Mouse (Mus musculus) spleen, adult 18-20 months (tissue): ENCODE data around the gene Gm49366.
A peak's percentile ranks its signal among the peaks of the same experiment; 100 is the strongest.
"Not testable (repeated sequence)": the region's sequence is repeated elsewhere in the genome, so short reads cannot be mapped to it uniquely, and the experiment has no call there.

ENCODE experiments used
- DNase-seq, 2 experiments: peaks; one replicate each; pipeline ENCODE4 v3.0.0; 2022; ENCODE audit warnings: mixed read lengths in 2 of 2

The Gm49366 gene

DNA sequence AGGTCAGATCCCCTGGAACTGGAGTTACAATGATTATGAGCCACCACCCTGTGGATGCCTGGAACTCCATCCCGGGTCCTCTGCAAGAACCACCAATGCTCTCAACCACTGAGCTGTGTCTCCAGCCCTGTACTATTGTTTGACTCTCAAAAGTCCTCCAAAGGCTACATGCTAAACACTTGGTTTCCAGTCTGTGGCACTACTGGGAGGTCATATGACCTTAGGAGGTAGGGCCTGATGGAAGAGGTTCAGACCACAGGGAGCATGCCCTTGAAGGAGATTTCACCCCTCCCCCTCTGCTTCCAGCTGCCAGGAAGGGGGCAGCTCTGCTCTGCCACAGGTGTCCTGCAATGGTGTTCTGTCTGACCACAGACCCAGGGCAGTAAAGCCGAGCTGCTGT lies 5.4 kb upstream of the Gm49366 start:
- not testable (repeated sequence) for DNase-seq

DNA sequence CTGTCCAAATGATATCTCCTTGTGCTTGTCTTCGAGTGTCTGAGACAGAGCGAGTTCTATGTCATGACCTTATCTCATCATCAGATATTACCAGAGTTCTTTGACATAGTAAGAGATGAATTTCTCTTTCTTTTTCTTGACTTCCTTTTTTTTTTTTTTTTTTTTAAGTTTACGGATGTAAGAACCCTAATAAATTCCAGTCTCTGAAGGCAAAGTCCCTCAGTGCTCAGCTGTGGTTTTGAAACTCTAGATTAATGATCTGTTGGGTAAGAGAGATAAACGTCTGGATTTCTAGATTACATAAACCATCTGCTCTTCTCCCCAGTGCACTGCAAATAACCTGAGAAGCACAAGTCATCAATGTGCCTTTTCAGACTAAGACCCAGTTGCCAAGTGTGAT lies 4.6 kb upstream of the Gm49366 start:
- no peak for DNase-seq

DNA sequence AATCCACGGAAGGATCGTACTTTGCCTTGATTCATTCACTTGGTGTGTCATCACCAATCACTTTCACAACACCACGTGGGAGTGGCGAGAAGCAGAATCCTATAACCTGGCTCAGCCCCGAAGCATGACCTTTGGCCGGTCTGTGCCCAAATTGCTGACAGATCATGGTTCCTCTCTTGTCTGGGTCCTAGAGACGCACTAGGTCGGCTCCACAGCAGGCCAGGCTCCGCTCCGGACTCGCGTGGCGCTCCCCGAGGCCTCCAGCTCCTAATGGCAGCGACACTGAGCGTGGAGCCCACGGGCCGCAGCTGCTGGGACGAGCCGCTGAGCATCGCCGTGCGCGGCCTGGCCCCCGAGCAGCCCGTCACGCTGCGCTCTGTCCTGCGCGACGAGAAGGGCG lies 494 bp upstream of the Gm49366 start, which contains the start of gene Acot4:
TSS of gene Acot4 (plus strand) at position 139 of the 400 bp plus-strand sequence.
- DNase-seq, result not testable (repeated sequence)

DNA sequence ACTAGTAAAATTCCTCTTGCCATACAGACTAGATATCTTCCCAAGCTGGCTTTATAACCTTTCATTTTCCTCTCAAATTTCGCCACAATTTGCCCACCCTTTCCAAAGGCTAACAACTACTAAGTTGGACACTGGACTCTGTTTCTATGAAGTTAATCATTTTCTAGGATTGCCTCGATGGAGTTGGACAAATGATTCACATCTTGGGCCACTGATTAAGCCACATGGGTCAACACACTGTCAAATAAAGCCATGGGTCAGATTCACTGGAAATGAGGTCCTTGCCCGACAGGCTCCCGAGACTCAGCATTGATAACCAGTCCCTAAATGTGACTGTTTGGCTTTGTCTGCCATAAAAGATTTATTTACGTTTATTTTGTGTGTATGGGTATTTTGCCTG lies 3.5 kb downstream of the Gm49366 start:
- DNase-seq, result no peak

DNA sequence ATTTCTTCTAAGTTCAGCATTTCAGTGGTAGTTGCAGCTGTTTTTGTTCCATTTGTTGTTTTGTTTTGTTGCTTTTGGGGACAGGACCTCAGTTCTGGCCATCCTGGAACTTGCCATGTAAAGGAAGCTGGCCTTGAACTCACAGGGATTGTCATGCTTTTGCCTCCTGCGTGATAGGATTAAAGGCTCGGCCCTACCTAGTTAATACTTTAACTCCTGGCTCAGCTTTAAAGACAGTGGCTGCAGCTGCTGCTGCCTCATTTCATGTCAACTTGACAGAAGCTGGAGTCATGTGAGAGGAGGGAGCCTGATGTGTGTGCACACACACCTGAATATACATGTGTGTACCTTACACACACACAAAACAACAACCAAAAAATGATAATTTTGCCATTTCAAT lies 5.3 kb downstream of the Gm49366 start:
- DNase-seq, result no peak

DNA sequence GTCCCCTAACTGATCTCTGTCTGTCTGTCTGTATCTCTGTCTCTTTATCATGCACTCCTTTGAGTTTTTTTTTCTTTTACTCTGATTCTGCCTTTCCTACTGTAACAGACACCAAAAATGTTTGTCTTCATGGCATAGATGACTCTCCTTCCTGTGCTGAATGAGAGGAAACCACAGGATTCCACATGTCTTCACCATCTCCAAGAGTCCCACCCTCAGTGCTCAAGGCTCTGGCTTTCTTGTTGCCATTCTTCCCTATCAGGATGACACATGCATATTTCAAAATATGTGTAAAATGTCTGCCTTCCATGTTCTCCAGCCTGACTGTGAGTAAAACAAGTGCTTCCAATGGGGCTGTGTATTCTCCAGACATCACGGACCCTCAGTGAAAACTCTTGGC lies 8.2 kb downstream of the Gm49366 start:
- DNase-seq, result no peak

DNA sequence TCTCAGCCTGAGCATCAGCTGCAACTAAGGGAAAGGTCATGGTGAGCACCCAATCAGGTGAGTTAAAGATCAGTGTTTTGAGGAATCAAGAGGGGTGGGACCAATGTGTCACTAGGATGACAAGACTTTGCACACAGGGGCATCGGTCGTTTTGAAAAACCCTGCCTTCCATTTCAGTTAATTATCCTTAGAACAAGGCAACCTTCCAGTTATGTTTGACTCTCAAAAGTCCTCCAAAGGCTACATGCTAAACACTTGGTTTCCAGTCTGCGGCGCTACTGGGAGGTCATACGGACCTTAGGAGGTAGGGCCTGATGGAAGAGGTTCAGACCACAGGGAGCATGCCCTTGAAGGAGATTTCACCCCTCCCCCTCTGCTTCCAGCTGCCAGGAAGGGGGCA lies 12.0 kb downstream of the Gm49366 start:
- not testable (repeated sequence) for DNase-seq

DNA sequence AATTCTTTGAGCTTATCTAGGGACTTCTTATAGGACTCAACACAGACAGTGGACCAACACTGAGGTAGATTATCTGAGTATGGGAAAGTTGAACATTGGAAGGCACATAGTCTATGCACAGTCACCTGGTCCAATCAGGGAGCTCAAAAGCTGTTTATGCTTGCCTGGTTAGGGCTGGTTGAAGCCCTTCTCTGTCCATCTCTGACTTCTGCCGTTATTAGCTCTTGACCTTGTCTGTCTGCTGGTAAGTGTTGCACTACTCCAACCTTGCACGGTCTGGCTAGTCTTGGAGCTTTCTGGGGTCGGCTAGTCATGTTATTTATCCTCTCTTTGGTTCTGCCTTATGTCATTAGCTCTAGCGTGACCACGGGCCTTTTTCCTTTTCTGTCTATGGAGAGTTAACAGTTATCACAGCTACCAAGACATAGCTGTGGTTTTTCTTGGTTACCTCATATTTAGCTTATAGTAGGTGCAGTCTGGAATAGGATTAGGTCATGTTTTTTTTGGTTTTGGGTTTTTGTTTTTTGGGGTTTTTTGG lies 13.3 kb downstream of the Gm49366 start, which contains the start of gene Acot3:
TSS of gene Acot3 (plus strand) at position 208 of the 538 bp plus-strand sequence.
- DNase-seq, result no peak

DNA sequence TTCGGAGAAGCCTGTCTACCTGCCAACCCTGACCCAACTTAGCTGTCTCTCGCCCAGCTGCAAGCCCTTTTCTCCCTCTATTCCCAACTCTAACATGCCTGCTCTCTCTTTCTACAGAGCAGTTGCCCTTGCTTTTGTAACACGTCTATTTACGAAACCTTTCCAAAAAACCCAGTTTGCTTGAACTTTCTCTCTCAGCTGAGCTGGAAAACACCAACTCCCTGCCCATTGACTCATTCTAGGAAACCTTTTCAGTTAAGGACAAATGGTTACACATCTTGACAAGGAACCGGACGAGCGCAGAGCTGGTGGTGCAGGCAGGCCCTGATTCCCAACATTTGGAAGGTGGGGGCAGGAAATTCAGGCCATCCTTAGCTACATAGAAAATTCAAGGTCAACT lies 13.9 kb downstream of the Gm49366 start:
- DNase-seq, result no peak

DNA sequence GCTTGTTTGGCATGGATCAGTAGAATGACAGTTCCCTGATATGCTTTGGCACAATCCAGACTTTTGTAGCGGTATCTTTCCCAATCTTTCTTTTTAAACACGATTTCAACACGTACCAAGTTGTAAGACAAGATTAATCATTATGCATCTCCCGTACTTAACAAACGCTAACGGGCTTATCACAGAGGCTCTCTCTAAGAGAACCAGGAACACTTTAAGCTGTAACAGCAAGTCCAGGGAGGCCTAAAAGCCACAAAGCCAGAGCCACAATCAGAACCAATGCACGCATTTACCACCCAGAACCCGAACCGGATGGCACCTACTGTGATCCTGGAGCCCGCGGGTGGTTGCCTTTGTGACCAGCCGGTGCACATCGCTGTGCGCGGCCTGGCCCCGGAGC lies 14.4 kb downstream of the Gm49366 start:
- no peak for DNase-seq

DNA sequence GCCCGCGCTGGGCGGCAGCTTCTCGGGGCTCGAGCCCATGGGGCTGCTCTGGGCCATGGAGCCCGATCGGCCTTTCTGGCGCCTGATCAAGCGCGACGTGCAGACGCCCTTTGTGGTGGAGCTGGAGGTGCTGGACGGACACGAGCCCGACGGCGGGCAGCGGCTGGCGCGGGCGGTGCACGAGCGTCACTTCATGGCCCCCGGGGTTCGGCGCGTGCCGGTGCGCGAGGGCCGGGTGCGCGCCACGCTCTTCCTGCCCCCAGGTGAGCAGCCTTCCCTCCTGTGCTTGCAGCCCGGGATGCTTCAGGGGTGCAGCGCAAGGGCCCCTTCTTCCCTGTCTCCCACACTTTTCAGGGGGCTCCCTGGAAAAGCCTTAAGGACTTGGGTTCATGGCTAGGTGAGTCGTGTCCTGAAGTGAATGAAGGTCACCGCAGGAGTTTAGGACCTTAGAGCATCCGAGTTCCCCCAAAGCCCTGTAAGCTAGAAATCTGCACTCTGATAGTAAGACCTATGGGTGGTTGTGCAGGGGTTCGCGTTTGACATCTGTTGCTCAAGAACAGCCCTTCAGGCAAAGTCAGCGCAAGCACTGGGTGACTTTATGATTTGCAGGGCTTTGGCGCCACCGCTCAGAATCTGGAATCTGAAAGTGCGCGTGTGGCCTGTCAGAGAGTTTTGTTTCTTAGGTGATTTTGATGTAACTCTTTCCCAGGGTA lies 15.1 kb downstream of the Gm49366 start:
- no peak for DNase-seq

DNA sequence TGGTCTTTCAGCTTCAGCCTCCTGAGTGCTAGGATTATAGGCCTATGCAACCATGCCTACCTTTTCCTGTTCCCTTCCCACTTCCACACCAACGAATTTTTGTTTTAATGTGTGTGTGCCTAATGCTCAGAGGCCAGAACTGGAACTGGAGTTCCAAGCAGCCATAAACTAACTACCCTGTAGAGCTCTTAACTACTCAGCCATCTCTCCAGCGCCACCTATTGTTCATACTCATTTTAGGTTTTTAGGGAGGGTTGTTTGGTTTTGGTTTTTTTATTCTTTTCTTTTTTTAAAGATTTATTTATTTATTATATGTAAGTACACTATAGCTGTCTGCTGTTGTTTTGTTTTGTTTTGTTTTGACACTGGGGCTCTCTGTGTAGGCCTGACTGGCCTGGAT lies 22.2 kb downstream of the Gm49366 start:
- peak in 1 of 2 experiments; percentile 9 for DNase-seq

DNA sequence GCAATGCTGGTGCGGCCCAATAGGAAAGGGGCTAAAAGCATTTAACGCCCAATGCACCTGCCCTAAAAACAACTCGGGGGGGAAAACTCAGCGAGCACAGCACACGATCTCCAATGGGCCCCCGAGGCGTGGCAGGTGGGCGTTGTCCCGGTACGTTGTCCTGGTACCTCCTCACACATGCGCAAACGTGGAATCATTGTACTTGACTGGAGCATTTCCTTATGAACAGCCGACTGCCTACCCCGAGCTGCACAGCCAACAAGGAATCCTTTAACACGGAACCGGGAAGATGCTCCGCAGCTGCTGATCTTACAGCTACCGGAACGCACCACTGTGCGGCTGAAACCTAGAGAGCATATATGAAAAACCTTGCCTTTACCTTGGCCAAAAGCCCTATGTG lies 23.6 kb downstream of the Gm49366 start:
- DNase-seq, result no peak

DNA sequence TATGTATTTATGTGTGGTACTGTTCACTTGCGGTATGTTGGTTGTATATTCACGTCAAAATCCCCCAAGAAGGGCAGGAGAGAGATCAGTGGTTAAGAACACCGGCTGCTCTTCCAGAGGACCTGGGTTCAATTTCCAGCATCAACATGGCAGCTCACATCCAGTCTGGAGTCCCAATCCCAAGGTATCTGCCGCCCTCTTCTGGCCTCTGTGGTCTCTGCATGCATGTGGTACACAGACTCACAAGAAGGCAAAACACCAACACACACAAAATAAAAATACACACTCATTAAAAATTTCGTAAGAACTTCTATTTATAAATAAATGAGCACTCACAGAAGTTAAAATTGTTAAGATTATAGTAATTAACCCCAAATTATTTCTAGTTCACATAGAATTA lies 24.5 kb downstream of the Gm49366 start:
- DNase-seq, result no peak

DNA sequence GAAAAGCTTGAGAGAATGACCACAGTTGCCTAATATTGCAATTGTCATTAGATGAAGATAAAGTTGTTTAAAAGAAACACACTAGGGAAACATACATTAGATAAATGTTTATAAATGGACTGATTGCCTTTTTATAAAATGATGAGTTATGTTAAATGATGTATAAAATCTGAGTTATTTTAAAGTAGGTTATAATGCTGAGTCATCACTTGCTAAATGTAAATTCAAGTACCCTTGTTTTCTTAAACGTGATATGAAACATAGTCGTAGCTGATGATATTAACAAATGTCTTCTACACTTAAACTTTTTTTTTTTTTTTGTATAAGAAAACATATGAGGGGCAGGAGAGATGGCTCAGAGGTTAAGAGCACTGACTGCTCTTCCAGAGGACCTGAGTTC lies 25.1 kb downstream of the Gm49366 start:
- DNase-seq, result no peak

DNA sequence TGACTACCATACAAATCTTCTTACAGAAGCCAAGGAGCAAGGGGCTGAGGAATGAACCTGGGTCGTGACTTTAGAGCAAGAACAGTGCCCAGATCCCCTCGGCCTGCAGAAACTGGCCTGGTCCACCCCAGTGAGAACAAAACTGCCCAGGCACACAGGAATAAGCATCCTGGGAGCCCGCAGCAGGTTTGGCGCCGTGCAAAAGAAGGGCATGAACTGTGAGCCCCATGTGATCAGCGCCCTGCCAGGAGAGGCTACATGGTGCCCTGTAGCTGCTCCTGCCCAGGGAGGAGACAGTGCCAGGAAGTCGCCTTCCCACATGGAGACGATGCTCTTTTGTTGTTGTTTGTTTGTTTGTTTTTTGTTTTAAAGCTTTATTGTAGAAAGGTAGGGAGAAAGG lies 25.9 kb downstream of the Gm49366 start:
- no peak for DNase-seq

DNA sequence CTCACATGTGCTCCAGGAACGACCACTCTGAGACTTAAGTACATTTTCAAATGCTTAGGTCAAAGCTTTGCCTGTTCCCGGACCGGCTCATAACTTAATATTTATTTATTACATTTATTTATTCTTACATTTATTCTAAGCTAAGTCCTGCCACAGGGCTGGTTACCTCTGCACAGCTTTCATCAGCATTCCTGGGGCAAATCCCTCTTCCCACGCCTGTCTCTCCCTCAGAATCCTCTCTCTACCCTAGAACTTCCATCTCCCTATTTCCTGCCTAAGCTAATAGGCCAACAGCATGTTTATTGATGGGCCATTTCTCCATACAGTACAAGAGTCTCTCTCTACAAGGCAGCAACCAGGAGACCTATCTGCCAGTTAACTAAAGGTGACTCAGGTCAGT lies 29.0 kb downstream of the Gm49366 start:
- DNase-seq, result no peak

DNA sequence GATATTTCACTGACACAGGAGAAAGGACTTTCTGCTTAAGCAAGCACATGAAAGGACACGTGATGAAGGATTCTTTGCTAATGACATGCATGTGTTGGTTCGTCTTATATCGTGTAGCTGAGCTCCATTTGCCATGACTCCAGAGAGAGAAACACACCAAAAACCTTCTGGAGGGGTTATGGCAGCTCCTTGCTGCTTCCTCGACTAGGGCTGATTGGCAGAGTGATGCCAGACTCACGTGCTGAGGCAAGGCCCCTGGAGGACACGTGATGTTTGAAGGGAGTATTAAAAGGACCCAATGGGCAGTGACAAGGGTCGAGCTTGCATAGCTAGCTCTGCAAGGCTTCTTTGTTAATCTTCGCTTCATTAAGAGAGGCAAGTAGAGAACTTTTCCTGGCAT lies 29.6 kb downstream of the Gm49366 start:
- DNase-seq, result no peak

DNA sequence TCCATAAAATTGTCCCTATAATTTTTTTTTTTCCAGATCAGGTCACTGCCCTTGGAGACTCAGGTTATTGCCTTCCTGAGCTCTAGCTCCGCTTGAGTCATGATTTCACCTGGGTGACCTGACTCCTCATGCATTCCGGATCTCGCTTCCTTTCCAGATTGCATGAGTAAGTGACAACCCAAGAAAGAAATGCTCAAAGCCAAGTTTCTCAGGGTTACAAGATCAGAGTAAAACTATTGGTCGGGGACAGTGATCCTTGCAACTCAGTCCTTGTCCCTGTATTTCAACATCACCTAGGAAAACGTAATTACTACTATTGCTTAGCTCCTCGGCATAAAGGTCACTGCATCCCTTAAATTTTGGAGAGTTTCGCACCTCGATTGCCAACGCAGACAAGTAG lies 30.3 kb downstream of the Gm49366 start, which contains the start of gene Acot5:
TSS of gene Acot5 (plus strand) at position 340 of the 400 bp plus-strand sequence.
- DNase-seq, result no peak

DNA sequence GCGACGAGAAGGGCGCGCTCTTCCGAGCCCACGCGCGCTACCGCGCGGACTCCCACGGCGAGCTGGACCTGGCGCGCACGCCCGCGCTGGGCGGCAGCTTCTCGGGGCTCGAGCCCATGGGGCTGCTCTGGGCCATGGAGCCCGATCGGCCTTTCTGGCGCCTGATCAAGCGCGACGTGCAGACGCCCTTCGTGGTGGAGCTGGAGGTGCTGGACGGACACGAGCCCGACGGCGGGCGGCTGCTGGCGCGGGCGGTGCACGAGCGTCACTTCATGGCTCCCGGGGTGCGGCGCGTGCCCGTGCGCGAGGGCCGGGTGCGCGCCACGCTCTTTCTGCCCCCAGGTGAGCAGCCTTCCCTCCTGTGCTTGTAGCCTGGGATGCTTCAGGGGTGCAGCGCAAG lies 30.8 kb downstream of the Gm49366 start:
- DNase-seq, result peak in 1 of 2 experiments; percentile 24

DNA sequence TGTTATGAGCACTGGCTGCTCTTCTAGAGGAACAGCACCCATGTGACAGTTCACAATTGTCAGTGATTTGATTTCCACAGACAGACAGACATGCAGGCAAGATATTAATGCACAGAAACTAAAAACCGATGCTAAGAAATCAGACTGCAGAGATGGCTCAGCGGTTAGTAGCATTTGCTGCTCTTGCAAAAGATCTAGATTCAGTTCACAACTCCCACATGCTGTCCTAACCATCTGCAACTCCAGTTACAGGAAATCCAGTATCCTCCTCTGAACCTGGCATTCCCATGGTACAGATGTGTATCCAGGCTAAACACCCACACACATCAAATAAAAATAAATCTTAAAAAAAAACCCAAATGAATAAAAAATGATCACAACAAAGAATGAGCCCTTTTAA lies 33.0 kb downstream of the Gm49366 start:
- DNase-seq, result no peak

DNA sequence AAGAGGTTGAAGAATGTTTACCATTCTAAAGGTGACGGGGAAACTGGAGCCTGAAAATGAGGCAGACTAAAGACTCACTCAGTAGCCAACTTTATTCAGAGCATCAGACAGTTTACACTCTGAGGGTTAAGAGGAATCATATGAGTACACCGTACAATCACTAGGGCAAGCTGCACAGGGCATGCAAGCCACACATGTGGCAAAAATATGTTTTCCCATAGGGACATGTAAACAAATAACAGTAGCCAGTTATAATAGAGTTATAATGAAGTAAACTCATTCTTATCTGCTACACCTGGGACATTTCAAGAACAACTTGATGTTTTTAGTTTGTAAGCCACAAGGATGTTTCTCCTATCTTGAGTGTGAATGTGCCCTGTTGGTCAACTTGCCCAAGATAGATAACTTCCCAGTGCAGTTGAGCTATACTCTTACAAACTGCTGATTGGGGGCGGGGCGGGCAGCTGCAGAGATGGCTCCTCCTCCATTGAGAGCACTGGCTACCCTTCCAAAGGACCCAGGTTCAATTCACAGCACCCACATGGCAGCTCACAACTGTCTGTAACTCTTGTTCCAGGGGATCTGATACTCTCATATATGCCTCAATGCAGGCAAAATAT lies 38.7 kb downstream of the Gm49366 start:
- DNase-seq, result no peak

DNA sequence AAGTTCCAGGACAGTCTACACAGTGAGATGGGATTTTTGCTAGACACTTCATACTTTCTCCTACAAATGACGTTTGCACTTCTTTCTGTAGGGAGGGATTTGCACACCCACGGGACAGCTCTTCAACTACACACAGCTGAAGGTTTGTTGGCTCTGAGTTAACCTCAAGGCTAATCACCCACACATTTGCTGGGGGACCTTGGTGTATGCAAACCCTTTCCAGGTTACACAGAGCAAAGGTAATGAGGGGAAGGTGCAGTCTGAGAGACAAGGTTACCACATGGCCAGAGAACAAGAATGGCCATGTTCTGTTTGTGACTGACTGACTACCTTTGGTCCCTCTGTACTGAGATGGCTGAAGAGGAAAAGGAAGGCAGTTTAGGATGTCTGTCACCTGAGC lies 45.1 kb downstream of the Gm49366 start:
- DNase-seq, result no peak

DNA sequence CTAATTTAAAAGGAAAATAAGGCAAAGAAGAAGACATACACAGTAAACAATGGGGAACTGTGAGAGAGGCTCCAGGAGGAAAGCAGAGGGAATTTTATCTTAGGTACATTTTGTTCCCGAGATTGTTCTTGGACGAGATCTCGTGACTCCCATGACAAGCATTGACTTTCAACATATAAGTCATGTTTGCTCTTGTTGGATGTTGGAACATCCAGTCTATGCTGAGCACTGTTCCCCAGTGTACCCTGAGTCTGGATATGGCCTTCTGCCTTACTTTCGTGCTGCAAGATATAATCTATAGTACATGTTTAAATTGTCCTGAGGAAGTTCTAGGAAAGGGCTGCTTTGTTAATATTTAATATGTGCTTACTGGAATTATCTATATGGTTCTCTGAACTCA lies 45.8 kb downstream of the Gm49366 start:
- DNase-seq, result no peak
